Mouse (Mus musculus): ENCODE data around the gene Fxn. TPM values are rescaled to one million over a fixed set of nuclear protein-coding genes. Genes with fewer than 3 reads are reported as not detected.
"Not testable (repeated sequence)": the region's sequence is repeated elsewhere in the genome, so short reads cannot be mapped to it uniquely, and the experiment has no call there.

Fxn gene
- total and polyA plus RNA-seq, 3 experiments = 23.8 to 116 (median 54.0) TPM

DNA sequence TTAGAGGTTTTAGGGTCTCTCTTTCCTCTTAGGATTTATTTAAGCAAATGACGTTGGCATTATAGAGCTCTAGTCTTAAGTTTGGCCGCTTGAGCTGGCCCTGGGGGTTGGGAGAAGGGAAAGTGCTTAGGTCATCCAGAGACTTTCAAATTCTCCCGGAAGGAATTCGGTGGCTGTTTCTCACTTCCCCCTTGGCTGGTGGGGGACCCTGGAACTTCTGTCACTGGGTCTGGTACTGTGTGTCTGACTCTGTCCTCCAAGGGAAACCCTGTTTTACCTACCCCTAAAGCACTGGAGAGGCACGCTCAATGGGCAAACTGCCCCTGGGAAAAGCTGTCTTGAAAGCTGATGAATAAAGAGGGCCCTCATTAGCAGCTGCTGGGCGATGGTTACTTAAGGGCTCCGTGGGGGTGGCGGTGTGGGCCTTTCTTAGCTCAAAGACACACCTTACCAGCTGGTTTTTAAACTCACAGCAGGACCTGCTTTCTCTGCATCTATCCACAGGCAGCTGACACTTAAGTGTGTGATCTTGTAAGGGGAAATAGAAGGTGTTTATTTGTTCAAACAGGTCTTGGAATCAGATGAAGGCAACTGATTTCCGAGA is 26.6 kb downstream of the Fxn start:
- peaks cover 21% of the 10 kb centered on the region for H3K36me3 ChIP-seq (replicated peaks)
- TF ChIP-seq TAL1 (conservative IDR thresholded peaks at IDR 0.05; ENCODE audit: low read depth, low read length) (no peak), GATA2 (IDR thresholded peaks at IDR 0.05; ENCODE audit: borderline replicate concordance, low read depth, low read length) (no peak), POLR2AphosphoS5 (IDR thresholded peaks at IDR 0.05; ENCODE audit: insufficient replicate concordance, low read depth, low read length) (no peak), GATA1 (IDR thresholded peaks at IDR 0.05; ENCODE audit: borderline replicate concordance, low read length) (no peak)
- H3K27me3 ChIP-seq (ENCODE audit: insufficient read depth, low read length) = peaks cover 11% of the 10 kb centered on the region
- ATAC-seq (ENCODE audit: extremely low read depth, insufficient number of reproducible peaks, low FRiP score, poor library complexity, severe bottlenecking) = no peak
- DNase-seq (ENCODE audit: low spot score) = no peak
- H3K4me1 ChIP-seq (ENCODE audit: insufficient read depth, low read depth, low read length) = no peaks in the 10 kb centered on the region
- no peaks in the 10 kb centered on the region for H3K9me3 ChIP-seq (replicated peaks)
- no peak overlapping the region for H3K4me3 ChIP-seq (ENCODE audit: low read depth, low read length)

DNA sequence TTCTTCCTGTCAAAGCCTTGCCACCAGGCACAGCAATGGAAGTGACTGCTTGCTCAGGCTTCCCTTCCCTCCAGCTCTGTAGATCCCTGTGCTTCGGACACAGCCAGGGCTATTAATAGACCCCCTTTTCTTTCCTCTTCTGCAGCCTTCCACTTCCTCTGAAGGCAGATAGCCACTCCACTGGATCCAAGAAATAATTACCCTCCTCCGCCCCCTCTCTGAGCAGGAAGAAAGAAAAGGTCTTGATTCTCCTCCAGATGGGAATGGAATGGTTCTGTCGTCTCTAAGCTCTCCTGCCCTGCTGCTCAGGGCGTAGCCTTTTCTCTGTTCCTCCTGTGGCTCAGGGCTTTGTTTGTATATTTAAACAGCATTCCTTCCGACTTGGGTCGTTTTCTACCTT is 28.5 kb downstream of the Fxn start:
- no peak overlapping the region for H3K4me3 ChIP-seq (ENCODE audit: low read depth, low read length)
- H3K27me3 ChIP-seq (ENCODE audit: insufficient read depth, low read length) = peaks cover 16% of the 10 kb centered on the region
- TF ChIP-seq CTCF (IDR thresholded peaks at IDR 0.05; ENCODE audit: low read depth, low read length) = no peak
- no peak for TF ChIP-seq TAL1 (conservative IDR thresholded peaks at IDR 0.05; ENCODE audit: low read depth, low read length)
- TF ChIP-seq GATA2 (IDR thresholded peaks at IDR 0.05; ENCODE audit: borderline replicate concordance, low read depth, low read length) = no peak
- TF ChIP-seq POLR2AphosphoS5 (IDR thresholded peaks at IDR 0.05; ENCODE audit: insufficient replicate concordance, low read depth, low read length) = no peak
- no peak for TF ChIP-seq GATA1 (IDR thresholded peaks at IDR 0.05; ENCODE audit: borderline replicate concordance, low read length)
- H3K9me3 ChIP-seq (replicated peaks) = no peaks in the 10 kb centered on the region
- ATAC-seq (ENCODE audit: extremely low read depth, insufficient number of reproducible peaks, low FRiP score, poor library complexity, severe bottlenecking) (no peak), DNase-seq (ENCODE audit: low spot score) (no peak)
- H3K36me3 ChIP-seq (replicated peaks) = peaks cover 11% of the 10 kb centered on the region
- no peaks in the 10 kb centered on the region for H3K4me1 ChIP-seq (ENCODE audit: insufficient read depth, low read depth, low read length)

DNA sequence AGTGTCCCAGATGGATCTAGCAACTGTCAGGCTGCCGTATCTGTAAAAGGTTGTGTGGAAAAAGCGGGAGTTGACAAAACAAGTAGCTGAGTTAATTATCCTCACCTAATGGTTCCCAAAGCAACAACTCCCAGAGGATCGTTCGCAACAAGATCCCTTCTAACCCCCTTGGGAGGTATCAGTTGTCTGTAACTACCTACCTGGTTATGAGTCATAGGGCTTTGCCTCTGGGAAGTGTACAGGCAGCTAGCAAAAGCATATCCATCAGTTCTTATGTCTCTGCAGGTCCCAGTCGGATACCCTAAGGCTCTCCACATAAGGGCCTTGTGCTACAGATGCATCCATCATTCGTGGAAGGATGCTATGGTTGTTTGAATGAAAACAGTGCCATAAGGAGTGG is 37.1 kb downstream of the Fxn start:
- H3K4me1 ChIP-seq (ENCODE audit: insufficient read depth, low read depth, low read length) = no peaks in the 10 kb centered on the region
- H3K36me3 ChIP-seq (replicated peaks) = no peaks in the 10 kb centered on the region
- no peak overlapping the region for H3K4me3 ChIP-seq (ENCODE audit: low read depth, low read length)
- H3K9me3 ChIP-seq (replicated peaks) = no peaks in the 10 kb centered on the region
- DNase-seq (ENCODE audit: low spot score) (no peak), ATAC-seq (ENCODE audit: extremely low read depth, insufficient number of reproducible peaks, low FRiP score, poor library complexity, severe bottlenecking) (no peak)
- peaks cover 15% of the 10 kb centered on the region for H3K27me3 ChIP-seq (ENCODE audit: insufficient read depth, low read length)
- TF ChIP-seq TAL1 (conservative IDR thresholded peaks at IDR 0.05; ENCODE audit: low read depth, low read length) (no peak), POLR2AphosphoS5 (IDR thresholded peaks at IDR 0.05; ENCODE audit: insufficient replicate concordance, low read depth, low read length) (no peak), GATA2 (IDR thresholded peaks at IDR 0.05; ENCODE audit: borderline replicate concordance, low read depth, low read length) (no peak), GATA1 (IDR thresholded peaks at IDR 0.05; ENCODE audit: borderline replicate concordance, low read length) (no peak), CTCF (IDR thresholded peaks at IDR 0.05; ENCODE audit: low read depth, low read length) (no peak)

DNA sequence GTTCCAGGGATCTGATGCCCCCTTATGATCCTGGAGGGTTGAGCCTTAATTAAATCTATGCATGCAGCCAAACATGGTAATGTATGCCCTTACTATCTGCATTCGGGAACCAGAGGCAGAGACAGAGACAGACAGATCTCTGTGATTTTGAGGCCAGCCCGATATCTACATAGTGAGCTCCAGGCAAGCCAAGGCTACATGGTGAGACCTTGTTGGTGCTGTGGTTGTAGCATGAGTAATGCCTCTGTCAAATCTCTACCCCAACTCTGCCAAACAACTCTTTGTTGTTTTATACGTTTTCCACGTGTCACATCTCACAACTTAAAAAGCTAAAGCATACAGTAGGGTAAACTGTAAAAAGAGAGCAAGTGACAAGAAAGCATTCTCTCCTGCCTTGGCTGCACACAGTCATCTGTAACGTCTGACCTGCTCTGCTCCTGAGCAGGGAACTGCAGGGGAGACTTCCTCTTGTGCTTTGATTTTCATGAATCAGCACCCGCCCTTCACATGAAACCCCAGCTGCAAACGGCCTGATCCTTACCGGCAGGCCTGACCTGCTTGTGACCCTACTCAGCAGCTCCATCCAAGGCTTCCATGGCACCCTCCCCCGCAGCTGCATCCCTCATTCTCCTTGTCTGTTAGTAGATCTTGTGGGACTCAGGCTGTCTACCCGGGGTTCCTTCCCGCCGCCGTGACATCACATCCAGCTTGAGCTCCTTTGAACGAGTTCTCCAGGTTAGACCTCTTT is 38.4 kb downstream of the Fxn start:
- no peaks in the 10 kb centered on the region for H3K4me1 ChIP-seq (ENCODE audit: insufficient read depth, low read depth, low read length)
- peaks cover 9% of the 10 kb centered on the region; the same call in 1 of the 2 replicates for H3K27me3 ChIP-seq (ENCODE audit: insufficient read depth, low read length)
- H3K4me3 ChIP-seq (ENCODE audit: low read depth, low read length) = no peak overlapping the region
- no peaks in the 10 kb centered on the region for H3K36me3 ChIP-seq (replicated peaks)
- DNase-seq (ENCODE audit: low spot score) (no peak), ATAC-seq (ENCODE audit: extremely low read depth, insufficient number of reproducible peaks, low FRiP score, poor library complexity, severe bottlenecking) (no peak)
- H3K9me3 ChIP-seq (replicated peaks) = no peaks in the 10 kb centered on the region
- no peak for TF ChIP-seq CTCF (IDR thresholded peaks at IDR 0.05; ENCODE audit: low read depth, low read length)
- no peak for TF ChIP-seq POLR2AphosphoS5 (IDR thresholded peaks at IDR 0.05; ENCODE audit: insufficient replicate concordance, low read depth, low read length)
- TF ChIP-seq GATA1 (IDR thresholded peaks at IDR 0.05; ENCODE audit: borderline replicate concordance, low read length) = no peak
- TF ChIP-seq GATA2 (IDR thresholded peaks at IDR 0.05; ENCODE audit: borderline replicate concordance, low read depth, low read length) = no peak
- no peak for TF ChIP-seq TAL1 (conservative IDR thresholded peaks at IDR 0.05; ENCODE audit: low read depth, low read length)

DNA sequence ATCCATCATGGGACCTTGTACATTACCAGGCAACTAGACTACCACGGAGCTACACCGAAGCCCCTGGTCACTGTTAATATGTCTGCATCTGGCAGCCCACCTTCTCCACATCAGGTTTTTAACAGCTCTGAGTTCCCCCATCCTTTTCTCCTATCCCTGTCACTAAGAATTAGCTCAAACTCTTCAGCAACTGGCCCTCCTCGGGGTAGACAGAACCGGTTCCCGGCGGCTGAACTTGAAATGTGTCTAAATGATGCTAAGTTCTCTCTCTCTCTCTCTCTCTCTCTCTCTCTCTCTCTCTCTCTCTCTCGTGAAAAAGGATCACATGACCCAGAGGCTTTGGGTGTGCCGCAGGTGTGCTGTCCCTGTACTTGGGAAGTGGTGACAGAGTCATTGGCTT is 39.1 kb downstream of the Fxn start:
- ATAC-seq (ENCODE audit: extremely low read depth, insufficient number of reproducible peaks, low FRiP score, poor library complexity, severe bottlenecking) (no peak), DNase-seq (ENCODE audit: low spot score) (no peak)
- Histone ChIP-seq H3K9me3 (replicated peaks) (no peaks in the 10 kb centered on the region), H3K4me1 (ENCODE audit: insufficient read depth, low read depth, low read length) (no peaks in the 10 kb centered on the region), H3K4me3 (ENCODE audit: low read depth, low read length) (no peak overlapping the region), H3K36me3 (replicated peaks) (no peaks in the 10 kb centered on the region), H3K27me3 (ENCODE audit: insufficient read depth, low read length) (peaks cover 9% of the 10 kb centered on the region; the same call in 1 of the 2 replicates)
- TF ChIP-seq GATA2 (IDR thresholded peaks at IDR 0.05; ENCODE audit: borderline replicate concordance, low read depth, low read length) (no peak), CTCF (IDR thresholded peaks at IDR 0.05; ENCODE audit: low read depth, low read length) (no peak)

DNA sequence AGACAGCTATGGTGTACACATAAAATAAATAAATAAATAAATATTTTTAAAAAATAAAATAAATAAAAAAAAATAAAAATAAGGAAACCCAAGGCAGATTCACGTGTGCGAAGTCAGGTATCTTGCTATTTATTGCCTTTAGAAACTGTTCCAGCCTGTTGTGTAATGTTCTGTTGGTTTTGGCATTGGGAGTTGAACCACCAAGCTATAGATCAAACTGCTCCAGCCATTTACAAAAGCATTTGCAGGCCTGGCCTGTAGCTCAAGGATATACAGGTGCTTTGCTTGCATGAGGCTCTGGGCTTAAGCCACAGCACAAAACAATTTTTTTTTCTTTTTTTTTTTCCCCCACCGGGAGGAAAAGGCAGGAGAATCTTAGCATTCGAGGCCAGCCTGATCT is 42.4 kb downstream of the Fxn start:
- Histone ChIP-seq H3K9me3 (replicated peaks) (no peaks in the 10 kb centered on the region), H3K27me3 (ENCODE audit: insufficient read depth, low read length) (peaks cover 13% of the 10 kb centered on the region; the same call in 1 of the 2 replicates), H3K4me1 (ENCODE audit: insufficient read depth, low read depth, low read length) (no peaks in the 10 kb centered on the region), H3K4me3 (ENCODE audit: low read depth, low read length) (no peak overlapping the region), H3K36me3 (replicated peaks) (no peaks in the 10 kb centered on the region)
- TF ChIP-seq GATA1 (IDR thresholded peaks at IDR 0.05; ENCODE audit: borderline replicate concordance, low read length) (no peak), TAL1 (conservative IDR thresholded peaks at IDR 0.05; ENCODE audit: low read depth, low read length) (no peak), CTCF (IDR thresholded peaks at IDR 0.05; ENCODE audit: low read depth, low read length) (no peak), GATA2 (IDR thresholded peaks at IDR 0.05; ENCODE audit: borderline replicate concordance, low read depth, low read length) (no peak), POLR2AphosphoS5 (IDR thresholded peaks at IDR 0.05; ENCODE audit: insufficient replicate concordance, low read depth, low read length) (no peak)
- ATAC-seq (ENCODE audit: extremely low read depth, insufficient number of reproducible peaks, low FRiP score, poor library complexity, severe bottlenecking) (no peak), DNase-seq (ENCODE audit: low spot score) (no peak)

DNA sequence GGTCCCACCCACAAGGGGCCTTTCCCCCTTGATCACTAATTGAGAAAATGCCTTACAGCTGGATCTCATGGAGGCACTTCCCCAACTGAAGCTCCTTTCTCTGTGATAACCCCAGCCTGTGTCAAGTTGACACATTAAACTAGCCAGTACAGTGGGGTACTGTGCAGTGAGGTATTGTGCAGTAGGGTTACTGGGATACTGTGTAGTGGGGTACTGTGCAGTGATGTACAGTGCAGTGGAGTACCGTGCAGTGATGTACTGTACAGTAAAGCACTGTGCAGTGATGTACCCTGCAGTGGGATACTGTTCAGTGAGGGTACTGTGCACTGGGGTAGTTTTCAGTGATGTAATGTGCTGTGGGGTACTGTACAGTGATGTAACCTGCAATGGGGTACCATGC is 48.0 kb downstream of the Fxn start:
- ATAC-seq (ENCODE audit: extremely low read depth, insufficient number of reproducible peaks, low FRiP score, poor library complexity, severe bottlenecking); H3K27me3 ChIP-seq (ENCODE audit: insufficient read depth, low read length); H3K36me3 ChIP-seq (replicated peaks); H3K4me3 ChIP-seq (ENCODE audit: low read depth, low read length); H3K4me1 ChIP-seq (ENCODE audit: insufficient read depth, low read depth, low read length); H3K9me3 ChIP-seq (replicated peaks); DNase-seq (ENCODE audit: low spot score): not testable (repeated sequence)

All from G1E (cell line).